Mouse (Mus musculus) forebrain, embryonic 11.5 days (tissue): ENCODE measurements around the gene Scrg1. TPM values are rescaled to one million over a fixed set of nuclear protein-coding genes. Genes with fewer than 3 reads are reported as not detected.

Experiments used
- ATAC-seq: fragments of 200-750 bp; cut with Nextera tagmentation; replicated peaks from 2 replicates; pipeline ENCODE4 v1.8.0; 2017; ENCODE audit warnings: moderate TSS enrichment; ENCODE audit not compliant: low FRiP score
- DNase-seq: peaks from one replicate; pipeline ENCODE4 v3.0.0-alpha.2; 2017; ENCODE audit warnings: low spot score
- H3K27ac ChIP-seq: fragments of 300-500 bp; sonication (generic); 2 replicates; pipeline ENCODE4 v1.5.1; 2014; ENCODE audit warnings: low read depth, low read length
- H3K27me3 ChIP-seq: fragments of 300-500 bp; sonication (generic); 2 replicates; pipeline ENCODE4 v1.6.1; 2014; ENCODE audit warnings: mild to moderate bottlenecking, low read length, mixed read lengths; ENCODE audit not compliant: control insufficient read depth, insufficient read depth
- H3K36me3 ChIP-seq: fragments of 300-500 bp; sonication (generic); 2 replicates; pipeline ENCODE4 v1.6.1; 2014; ENCODE audit warnings: mild to moderate bottlenecking, low read length, moderate library complexity, mixed read lengths; ENCODE audit not compliant: control insufficient read depth, insufficient read depth
- H3K4me1 ChIP-seq: fragments of 300-500 bp; sonication (generic); replicated peaks from 2 replicates; pipeline ENCODE4 v1.6.1; 2014; ENCODE audit warnings: low read length, mixed read lengths; ENCODE audit not compliant: control insufficient read depth, insufficient read depth
- H3K4me2 ChIP-seq: fragments of 300-500 bp; sonication (generic); 2 replicates; pipeline ENCODE4 v1.6.1; 2014; ENCODE audit warnings: low read depth, mild to moderate bottlenecking, low read length, moderate library complexity, mixed read lengths; ENCODE audit not compliant: severe bottlenecking
- H3K4me3 ChIP-seq: fragments of 300-500 bp; sonication (generic); 2 replicates; pipeline ENCODE4 v1.5.1; 2014; ENCODE audit warnings: low read depth, low read length
- H3K9ac ChIP-seq: fragments of 300-500 bp; sonication (generic); 2 replicates; pipeline ENCODE4 v1.6.1; 2014; ENCODE audit warnings: low read length
- H3K9me3 ChIP-seq: fragments of 300-500 bp; sonication (generic); 2 replicates; pipeline ENCODE4 v1.6.1; 2016; ENCODE audit warnings: low read length, mixed read lengths; ENCODE audit not compliant: control insufficient read depth
- WGBS: fragments of 180-500 bp; shearing (Covaris S2); extraction: QIAGEN DNeasy Blood & Tissue Kit; methylation state at CpG from one replicate; pipeline ENCODE4 v1.1.7; 2014; 5-methylcytosine and 5-hydroxymethylcytosine counted together
- polyA plus RNA-seq: library from polyadenylated mRNA; unstranded; fragments of >200 nt; fragmentation: Nextera tagmentation; extraction: Ambion mirVana; gene quantifications from 2 replicates; pipeline ENCODE4 v1.2.1, GENCODE M21; 2014

The Scrg1 gene
- polyA plus RNA-seq, 1 experiment from 2014 or later: not detected

- 1% methylated on average over 64 of the region's 66 CpGs for WGBS
- peak within 1 kb of the TSS; percentile 92 for H3K27ac ChIP-seq
Observed at GRCm38 (mm10) chr8:57487441-57488155, 31.9 kb downstream of the Scrg1 start, which contains the start of gene Sap30. TSS of gene Sap30 (minus strand) at chr8:57487860.

GRCm38 (mm10) chr8:57488312-57488765, 32.6 kb downstream of the Scrg1 start:
- Histone ChIP-seq H3K4me1 (no peaks in the 10 kb centered on the region), H3K9me3 (no peaks in the 10 kb centered on the region), H3K9ac (peak overlapping the region; percentile 72), H3K27ac (peak overlapping the region; percentile 70), H3K4me2 (peak overlapping the region; percentile 81), H3K27me3 (no peaks in the 10 kb centered on the region), H3K4me3 (peak overlapping the region; percentile 93), H3K36me3 (no peaks in the 10 kb centered on the region)
- DNase-seq (peak; percentile 90), ATAC-seq (peak; percentile 65)
- under 1% methylated on average over 25 of the region's 25 CpGs for WGBS

More at GRCm38 (mm10) chr8:57487441-57488155, 31.9 kb downstream of the Scrg1 start, which contains the start of gene Sap30:
- DNase-seq (peak; percentile 99), ATAC-seq (peak; percentile 96)
- peak within 1 kb of the TSS; percentile 93 for H3K4me3 ChIP-seq
- H3K9me3 ChIP-seq: no peaks in the 10 kb centered on the region
- peak within 1 kb of the TSS; percentile 81 for H3K4me2 ChIP-seq
- H3K36me3 ChIP-seq: no peaks in the 10 kb centered on the region
- peak within 1 kb of the TSS; percentile 92 for H3K9ac ChIP-seq
- H3K4me1 ChIP-seq: no peaks in the 10 kb centered on the region
- H3K27me3 ChIP-seq: no peaks in the 10 kb centered on the region

- Histone ChIP-seq H3K4me2 (no peak overlapping the region), H3K27me3 (no peaks in the 10 kb centered on the region), H3K9me3 (no peaks in the 10 kb centered on the region), H3K9ac (no peak overlapping the region), H3K27ac (no peak overlapping the region), H3K36me3 (no peaks in the 10 kb centered on the region), H3K4me3 (no peak overlapping the region), H3K4me1 (no peaks in the 10 kb centered on the region)
- DNase-seq (no peak), ATAC-seq (no peak)
- WGBS: 97% methylated on average over 1 of the region's 1 CpGs
Observed at GRCm38 (mm10) chr8:57489366-57489765, 33.6 kb downstream of the Scrg1 start.

- H3K27ac ChIP-seq: no peak overlapping the region
- no peaks in the 10 kb centered on the region for H3K27me3 ChIP-seq
- no peaks in the 10 kb centered on the region for H3K36me3 ChIP-seq
- H3K9me3 ChIP-seq: no peaks in the 10 kb centered on the region
- DNase-seq (no peak), ATAC-seq (no peak)
- H3K4me2 ChIP-seq: no peak overlapping the region
- no peak overlapping the region for H3K9ac ChIP-seq
- H3K4me3 ChIP-seq: no peak overlapping the region
- no peaks in the 10 kb centered on the region for H3K4me1 ChIP-seq
Observed at GRCm38 (mm10) chr8:57489896-57490295, 34.2 kb downstream of the Scrg1 start.

- H3K36me3 ChIP-seq: no peaks in the 10 kb centered on the region
- ATAC-seq: no peak
- no peak overlapping the region for H3K4me2 ChIP-seq
- H3K27me3 ChIP-seq: no peaks in the 10 kb centered on the region
- no peak for DNase-seq
- H3K4me3 ChIP-seq: no peak overlapping the region
- H3K4me1 ChIP-seq: no peaks in the 10 kb centered on the region
- H3K9ac ChIP-seq: no peak overlapping the region
- WGBS: 97% methylated on average over 4 of the region's 4 CpGs
- H3K27ac ChIP-seq: no peak overlapping the region
- H3K9me3 ChIP-seq: no peaks in the 10 kb centered on the region
Observed at GRCm38 (mm10) chr8:57491873-57492272, 36.1 kb downstream of the Scrg1 start.

GRCm38 (mm10) chr8:57498494-57498846, 42.7 kb downstream of the Scrg1 start:
- H3K36me3 ChIP-seq: no peaks in the 10 kb centered on the region
- no peaks in the 10 kb centered on the region for H3K9me3 ChIP-seq
- no peak overlapping the region for H3K9ac ChIP-seq
- peaks cover 4% of the 10 kb centered on the region; the same call in 1 of the 2 replicates for H3K4me1 ChIP-seq
- DNase-seq: no peak
- no peak overlapping the region for H3K4me2 ChIP-seq
- H3K27ac ChIP-seq: no peak overlapping the region; the same call in 1 of the 2 replicates
- peak; percentile 13; the same call in 1 of the 2 replicates for ATAC-seq
- no peaks in the 10 kb centered on the region for H3K27me3 ChIP-seq
- WGBS: 59% methylated on average over 8 of the region's 8 CpGs
- H3K4me3 ChIP-seq: no peak overlapping the region

- Histone ChIP-seq H3K36me3 (no peaks in the 10 kb centered on the region), H3K27me3 (no peaks in the 10 kb centered on the region), H3K9ac (no peak overlapping the region), H3K4me2 (no peak overlapping the region), H3K27ac (no peak overlapping the region; the same call in 1 of the 2 replicates), H3K4me3 (no peak overlapping the region), H3K4me1 (peaks cover 4% of the 10 kb centered on the region; the same call in 1 of the 2 replicates), H3K9me3 (no peaks in the 10 kb centered on the region)
- DNase-seq (no peak), ATAC-seq (peak; percentile 45)
- WGBS: 60% methylated on average over 17 of the region's 17 CpGs
Observed at GRCm38 (mm10) chr8:57498847-57499511, 43.3 kb downstream of the Scrg1 start.

GRCm38 (mm10) chr8:57503641-57504040, 47.9 kb downstream of the Scrg1 start:
- H3K27ac ChIP-seq: no peak overlapping the region

More at GRCm38 (mm10) chr8:57503641-57504040, 47.9 kb downstream of the Scrg1 start:
- Histone ChIP-seq H3K36me3 (no peaks in the 10 kb centered on the region), H3K4me2 (no peak overlapping the region), H3K4me3 (no peak overlapping the region), H3K9me3 (no peaks in the 10 kb centered on the region), H3K4me1 (peaks cover 2% of the 10 kb centered on the region; the same call in 1 of the 2 replicates), H3K27me3 (no peaks in the 10 kb centered on the region), H3K9ac (no peak overlapping the region)
- WGBS: 49% methylated on average over 5 of the region's 5 CpGs
- ATAC-seq (peak; percentile 59), DNase-seq (peak; percentile 85)
